Mouse (Mus musculus): ENCODE measurements around the gene Clca4b. TPM values are rescaled to one million over a fixed set of nuclear protein-coding genes. Genes with fewer than 3 reads are reported as not detected.

Gene Clca4b
- polyA plus RNA-seq (2012; rRNA removed), result 0.08 and 0.12 TPM in 2 replicates

GRCm38 (mm10) chr3:144932335-144932734 lies at the start of gene Clca4b:
TSS of gene Clca4b (minus strand) at chr3:144932529.
- H3K27ac ChIP-seq (ENCODE audit: control insufficient read depth, insufficient read depth, low read length), result no peak within 1 kb of the TSS
- H3K4me3 ChIP-seq (ENCODE audit: control insufficient read depth, insufficient read depth, low read length), result no peak within 1 kb of the TSS
- TF ChIP-seq CTCF (IDR thresholded peaks at IDR 0.05; ENCODE audit: borderline replicate concordance, control insufficient read depth, extremely low read depth, insufficient read depth, low read length, poor library complexity) (no peak), POLR2A (IDR thresholded peaks at IDR 0.05; ENCODE audit: control insufficient read depth, extremely low read depth, insufficient read depth, low read length, poor library complexity) (no peak)

GRCm38 (mm10) chr3:144980551-144980950 lies 48.2 kb upstream of the Clca4b start:
- Histone ChIP-seq H3K27me3 (ENCODE audit: control insufficient read depth, insufficient read depth, low read length) (no peaks in the 10 kb centered on the region), H3K4me3 (ENCODE audit: control insufficient read depth, insufficient read depth, low read length) (no peak overlapping the region), H3K4me1 (replicated peaks; ENCODE audit: control insufficient read depth, insufficient read depth, low read length) (no peaks in the 10 kb centered on the region), H3K36me3 (ENCODE audit: control insufficient read depth, insufficient read depth, low read length) (no peaks in the 10 kb centered on the region), H3K27ac (ENCODE audit: control insufficient read depth, insufficient read depth, low read length) (no peak overlapping the region)
- WGBS, result 92% methylated on average over 6 of the region's 6 CpGs
- TF ChIP-seq POLR2A (IDR thresholded peaks at IDR 0.05; ENCODE audit: control insufficient read depth, extremely low read depth, insufficient read depth, low read length, poor library complexity), result no peak
- no peak for DNase-seq

More at GRCm38 (mm10) chr3:144932335-144932734, at the start of gene Clca4b:
- no peaks in the 10 kb centered on the region for H3K27me3 ChIP-seq (ENCODE audit: control insufficient read depth, insufficient read depth, low read length)
- no peak for DNase-seq
- no peaks in the 10 kb centered on the region for H3K36me3 ChIP-seq (ENCODE audit: control insufficient read depth, insufficient read depth, low read length)
- H3K4me1 ChIP-seq (replicated peaks; ENCODE audit: control insufficient read depth, insufficient read depth, low read length), result no peaks in the 10 kb centered on the region

GRCm38 (mm10) chr3:144977631-144978030 lies 45.3 kb upstream of the Clca4b start:
- no peaks in the 10 kb centered on the region for H3K27me3 ChIP-seq (ENCODE audit: control insufficient read depth, insufficient read depth, low read length)
- 67% methylated on average over 4 of the region's 4 CpGs for WGBS
- DNase-seq, result no peak
- H3K4me3 ChIP-seq (ENCODE audit: control insufficient read depth, insufficient read depth, low read length), result no peak overlapping the region
- TF ChIP-seq POLR2A (IDR thresholded peaks at IDR 0.05; ENCODE audit: control insufficient read depth, extremely low read depth, insufficient read depth, low read length, poor library complexity) (no peak), CTCF (IDR thresholded peaks at IDR 0.05; ENCODE audit: borderline replicate concordance, control insufficient read depth, extremely low read depth, insufficient read depth, low read length, poor library complexity) (no peak)
- no peaks in the 10 kb centered on the region for H3K36me3 ChIP-seq (ENCODE audit: control insufficient read depth, insufficient read depth, low read length)
- no peaks in the 10 kb centered on the region for H3K4me1 ChIP-seq (replicated peaks; ENCODE audit: control insufficient read depth, insufficient read depth, low read length)
- H3K27ac ChIP-seq (ENCODE audit: control insufficient read depth, insufficient read depth, low read length), result no peak overlapping the region

- Histone ChIP-seq H3K27ac (ENCODE audit: control insufficient read depth, insufficient read depth, low read length) (no peak overlapping the region), H3K36me3 (ENCODE audit: control insufficient read depth, insufficient read depth, low read length) (no peaks in the 10 kb centered on the region), H3K4me3 (ENCODE audit: control insufficient read depth, insufficient read depth, low read length) (no peak overlapping the region), H3K4me1 (replicated peaks; ENCODE audit: control insufficient read depth, insufficient read depth, low read length) (no peaks in the 10 kb centered on the region), H3K27me3 (ENCODE audit: control insufficient read depth, insufficient read depth, low read length) (no peaks in the 10 kb centered on the region)
- 89% methylated on average over 1 of the region's 1 CpGs for WGBS
- DNase-seq, result no peak
- no peak for TF ChIP-seq CTCF (IDR thresholded peaks at IDR 0.05; ENCODE audit: borderline replicate concordance, control insufficient read depth, extremely low read depth, insufficient read depth, low read length, poor library complexity)
- TF ChIP-seq POLR2A (IDR thresholded peaks at IDR 0.05; ENCODE audit: control insufficient read depth, extremely low read depth, insufficient read depth, low read length, poor library complexity), result no peak
Observed at GRCm38 (mm10) chr3:144976091-144976490, 43.8 kb upstream of the Clca4b start.

GRCm38 (mm10) chr3:144974945-144975344 lies 42.6 kb upstream of the Clca4b start, which contains the start of gene Clca4a:
TSS of gene Clca4a (minus strand) at chr3:144975045.
- Histone ChIP-seq H3K27ac (ENCODE audit: control insufficient read depth, insufficient read depth, low read length) (no peak within 1 kb of the TSS), H3K4me1 (replicated peaks; ENCODE audit: control insufficient read depth, insufficient read depth, low read length) (no peaks in the 10 kb centered on the region), H3K27me3 (ENCODE audit: control insufficient read depth, insufficient read depth, low read length) (no peaks in the 10 kb centered on the region), H3K4me3 (ENCODE audit: control insufficient read depth, insufficient read depth, low read length) (no peak within 1 kb of the TSS), H3K36me3 (ENCODE audit: control insufficient read depth, insufficient read depth, low read length) (no peaks in the 10 kb centered on the region)
- TF ChIP-seq CTCF (IDR thresholded peaks at IDR 0.05; ENCODE audit: borderline replicate concordance, control insufficient read depth, extremely low read depth, insufficient read depth, low read length, poor library complexity) (no peak), POLR2A (IDR thresholded peaks at IDR 0.05; ENCODE audit: control insufficient read depth, extremely low read depth, insufficient read depth, low read length, poor library complexity) (no peak)
- no peak for DNase-seq

GRCm38 (mm10) chr3:144971553-144972270 lies 39.4 kb upstream of the Clca4b start:
- Histone ChIP-seq H3K27ac (ENCODE audit: control insufficient read depth, insufficient read depth, low read length) (no peak overlapping the region), H3K36me3 (ENCODE audit: control insufficient read depth, insufficient read depth, low read length) (no peaks in the 10 kb centered on the region), H3K4me3 (ENCODE audit: control insufficient read depth, insufficient read depth, low read length) (no peak overlapping the region), H3K4me1 (replicated peaks; ENCODE audit: control insufficient read depth, insufficient read depth, low read length) (no peaks in the 10 kb centered on the region), H3K27me3 (ENCODE audit: control insufficient read depth, insufficient read depth, low read length) (no peaks in the 10 kb centered on the region)
- no peak for DNase-seq
- WGBS, result 85% methylated on average over 9 of the region's 9 CpGs
- TF ChIP-seq CTCF (IDR thresholded peaks at IDR 0.05; ENCODE audit: borderline replicate concordance, control insufficient read depth, extremely low read depth, insufficient read depth, low read length, poor library complexity), result no peak
- no peak for TF ChIP-seq POLR2A (IDR thresholded peaks at IDR 0.05; ENCODE audit: control insufficient read depth, extremely low read depth, insufficient read depth, low read length, poor library complexity)

GRCm38 (mm10) chr3:144969755-144970154 lies 37.4 kb upstream of the Clca4b start:
- Histone ChIP-seq H3K27ac (ENCODE audit: control insufficient read depth, insufficient read depth, low read length) (no peak overlapping the region), H3K36me3 (ENCODE audit: control insufficient read depth, insufficient read depth, low read length) (no peaks in the 10 kb centered on the region), H3K4me1 (replicated peaks; ENCODE audit: control insufficient read depth, insufficient read depth, low read length) (no peaks in the 10 kb centered on the region), H3K4me3 (ENCODE audit: control insufficient read depth, insufficient read depth, low read length) (no peak overlapping the region), H3K27me3 (ENCODE audit: control insufficient read depth, insufficient read depth, low read length) (no peaks in the 10 kb centered on the region)
- TF ChIP-seq CTCF (IDR thresholded peaks at IDR 0.05; ENCODE audit: borderline replicate concordance, control insufficient read depth, extremely low read depth, insufficient read depth, low read length, poor library complexity) (no peak), POLR2A (IDR thresholded peaks at IDR 0.05; ENCODE audit: control insufficient read depth, extremely low read depth, insufficient read depth, low read length, poor library complexity) (no peak)
- 85% methylated on average over 1 of the region's 1 CpGs for WGBS
- no peak for DNase-seq
